Mouse (Mus musculus) layer of hippocampus, adult 9-11 months (tissue): ENCODE data around the gene Lgalsl.

Experiments used
- DNase-seq: peaks from one replicate; pipeline ENCODE4 v3.0.0; 2022

The Lgalsl gene

GRCm38 (mm10) chr11:20823301-20823700, 7.6 kb downstream of the Lgalsl start:
- DNase-seq: no peak

- no peak for DNase-seq
Observed at GRCm38 (mm10) chr11:20821351-20821750, 9.5 kb downstream of the Lgalsl start.

GRCm38 (mm10) chr11:20813901-20814523, 16.8 kb downstream of the Lgalsl start:
- no peak for DNase-seq

GRCm38 (mm10) chr11:20812153-20812887, 18.5 kb downstream of the Lgalsl start:
- no peak for DNase-seq

GRCm38 (mm10) chr11:20806659-20807058, 24.2 kb downstream of the Lgalsl start:
- DNase-seq: no peak

GRCm38 (mm10) chr11:20805604-20806249, 25.1 kb downstream of the Lgalsl start:
- no peak for DNase-seq

- no peak for DNase-seq
Observed at GRCm38 (mm10) chr11:20804416-20804815, 26.4 kb downstream of the Lgalsl start.

GRCm38 (mm10) chr11:20800277-20801092, 30.4 kb downstream of the Lgalsl start:
- DNase-seq: no peak

- DNase-seq: no peak
Observed at GRCm38 (mm10) chr11:20797841-20798240, 33.0 kb downstream of the Lgalsl start.

- DNase-seq: no peak
Observed at GRCm38 (mm10) chr11:20795466-20795865, 35.4 kb downstream of the Lgalsl start.

GRCm38 (mm10) chr11:20794913-20795254, 36.0 kb downstream of the Lgalsl start:
- no peak for DNase-seq

GRCm38 (mm10) chr11:20794196-20794912, 36.5 kb downstream of the Lgalsl start:
- DNase-seq: peak; percentile 86

- DNase-seq: no peak
Observed at GRCm38 (mm10) chr11:20793676-20794075, 37.2 kb downstream of the Lgalsl start.

GRCm38 (mm10) chr11:20792667-20793066, 38.2 kb downstream of the Lgalsl start:
- no peak for DNase-seq

GRCm38 (mm10) chr11:20791334-20791733, 39.5 kb downstream of the Lgalsl start:
- no peak for DNase-seq

- DNase-seq: no peak
Observed at GRCm38 (mm10) chr11:20789015-20789414, 41.8 kb downstream of the Lgalsl start.

- DNase-seq: no peak
Observed at GRCm38 (mm10) chr11:20788070-20788469, 42.8 kb downstream of the Lgalsl start.

GRCm38 (mm10) chr11:20786191-20786590, 44.7 kb downstream of the Lgalsl start:
- no peak for DNase-seq

GRCm38 (mm10) chr11:20785186-20785585, 45.7 kb downstream of the Lgalsl start:
- no peak for DNase-seq

GRCm38 (mm10) chr11:20784776-20785175, 46.1 kb downstream of the Lgalsl start:
- DNase-seq: no peak

- DNase-seq: no peak
Observed at GRCm38 (mm10) chr11:20783467-20783866, 47.4 kb downstream of the Lgalsl start.

- no peak for DNase-seq
Observed at GRCm38 (mm10) chr11:20782620-20783019, 48.2 kb downstream of the Lgalsl start.

GRCm38 (mm10) chr11:20780312-20780711, 50.5 kb downstream of the Lgalsl start:
- no peak for DNase-seq
